Mouse (Mus musculus) embryonic facial prominence, embryonic 14.5 days (tissue): ENCODE results near the gene Art5. TPM values are rescaled to one million over a fixed set of nuclear protein-coding genes. Genes with fewer than 3 reads are reported as not detected.

Experiments
- ATAC-seq: fragments of 200-750 bp; cut with Nextera tagmentation; 2 replicates; pipeline ENCODE4 v1.8.0; 2017; ENCODE audit warnings: low read depth, moderate number of reproducible peaks, moderate TSS enrichment
- DNase-seq: peaks from one replicate; pipeline ENCODE4 v3.0.0-alpha.2; 2015; ENCODE audit warnings: low spot score
- H3K27ac ChIP-seq: fragments of 300-500 bp; sonication (generic); replicated peaks from 2 replicates; pipeline ENCODE4 v1.5.1; 2014; ENCODE audit warnings: low read depth, mild to moderate bottlenecking, low read length, moderate library complexity
- H3K27me3 ChIP-seq: fragments of 300-500 bp; sonication (generic); replicated peaks from 2 replicates; pipeline ENCODE4 v1.6.1; 2014; ENCODE audit warnings: low read length; ENCODE audit not compliant: control insufficient read depth, insufficient read depth
- H3K36me3 ChIP-seq: fragments of 300-500 bp; sonication (generic); 2 replicates; pipeline ENCODE4 v1.6.1; 2014; ENCODE audit warnings: low read length, mixed read lengths; ENCODE audit not compliant: control insufficient read depth, insufficient read depth
- H3K4me1 ChIP-seq: fragments of 300-500 bp; sonication (generic); 2 replicates; pipeline ENCODE4 v1.6.1; 2014; ENCODE audit warnings: antibody characterized with exemption, low read length; ENCODE audit not compliant: control insufficient read depth, insufficient read depth
- H3K4me2 ChIP-seq: fragments of 300-500 bp; sonication (generic); 2 replicates; pipeline ENCODE4 v1.6.1; 2014; ENCODE audit warnings: low read depth, mild to moderate bottlenecking, low read length, moderate library complexity, mixed read lengths
- H3K4me3 ChIP-seq: fragments of 300-500 bp; sonication (generic); 2 replicates; pipeline ENCODE4 v1.5.1; 2014; ENCODE audit warnings: low read depth, mild to moderate bottlenecking, low read length
- H3K9ac ChIP-seq: fragments of 300-500 bp; sonication (generic); 2 replicates; pipeline ENCODE4 v1.6.1; 2014; ENCODE audit warnings: low read depth, mild to moderate bottlenecking, low read length, moderate library complexity, mixed read lengths
- H3K9me3 ChIP-seq: fragments of 300-500 bp; sonication (generic); 2 replicates; pipeline ENCODE4 v1.6.1; 2016; ENCODE audit warnings: low read length; ENCODE audit not compliant: control insufficient read depth
- WGBS: fragments of 180-500 bp; shearing (Covaris S2); extraction: QIAGEN DNeasy Blood & Tissue Kit; methylation state at CpG from one replicate; pipeline ENCODE4 v1.1.7; 2014; 5-methylcytosine and 5-hydroxymethylcytosine counted together
- polyA plus RNA-seq: library from polyadenylated mRNA; unstranded; fragments of >200 nt; fragmentation: Nextera tagmentation; extraction: Ambion mirVana; gene quantifications from 2 replicates; pipeline ENCODE4 v1.2.1, GENCODE M21; 2014

Art5 gene
- polyA plus RNA-seq, 1 experiment from 2014 or later, result 2.9 TPM

- Histone ChIP-seq H3K36me3 (no peaks in the 10 kb centered on the region), H3K27me3 (no peaks in the 10 kb centered on the region), H3K4me2 (no peak overlapping the region), H3K27ac (no peak overlapping the region), H3K9me3 (no peaks in the 10 kb centered on the region), H3K4me3 (no peak overlapping the region), H3K4me1 (no peaks in the 10 kb centered on the region), H3K9ac (no peak overlapping the region)
- DNase-seq (no peak), ATAC-seq (no peak)
- WGBS, result 91% methylated on average over 4 of the region's 4 CpGs
Measured at GRCm38 (mm10) chr7:102109746-102110145, 457 bp upstream of the Art5 start.

- WGBS, result 83% methylated on average over 1 of the region's 1 CpGs
- H3K27me3 ChIP-seq, result no peaks in the 10 kb centered on the region
- ATAC-seq, result no peak
Measured at GRCm38 (mm10) chr7:102108206-102108605, 1.1 kb downstream of the Art5 start.

GRCm38 (mm10) chr7:102106700-102107141 is 2.6 kb downstream of the Art5 start:
- H3K4me2 ChIP-seq, result peak overlapping the region; percentile 56
- H3K9me3 ChIP-seq, result no peaks in the 10 kb centered on the region
- peak overlapping the region; percentile 55 for H3K9ac ChIP-seq
- no peaks in the 10 kb centered on the region for H3K27me3 ChIP-seq
- H3K4me1 ChIP-seq, result no peaks in the 10 kb centered on the region
- H3K27ac ChIP-seq, result no peak overlapping the region
- 22% methylated on average over 23 of the region's 23 CpGs for WGBS
- DNase-seq (no peak), ATAC-seq (no peak)
- peak overlapping the region; percentile 26 for H3K4me3 ChIP-seq
- H3K36me3 ChIP-seq, result no peaks in the 10 kb centered on the region

More at GRCm38 (mm10) chr7:102108206-102108605, 1.1 kb downstream of the Art5 start:
- Histone ChIP-seq H3K4me2 (no peak overlapping the region), H3K4me3 (no peak overlapping the region), H3K27ac (no peak overlapping the region), H3K36me3 (no peaks in the 10 kb centered on the region), H3K9me3 (no peaks in the 10 kb centered on the region), H3K4me1 (no peaks in the 10 kb centered on the region), H3K9ac (no peak overlapping the region)
- no peak for DNase-seq

GRCm38 (mm10) chr7:102104126-102104525 is 5.2 kb downstream of the Art5 start:
- Histone ChIP-seq H3K4me1 (peaks cover 8% of the 10 kb centered on the region), H3K27me3 (no peaks in the 10 kb centered on the region), H3K4me3 (no peak overlapping the region), H3K9ac (no peak overlapping the region), H3K4me2 (no peak overlapping the region), H3K9me3 (no peaks in the 10 kb centered on the region), H3K36me3 (no peaks in the 10 kb centered on the region), H3K27ac (no peak overlapping the region)
- WGBS, result 65% methylated on average over 5 of the region's 5 CpGs
- no peak for ATAC-seq
- no peak for DNase-seq

- no peak overlapping the region for H3K4me2 ChIP-seq
- no peaks in the 10 kb centered on the region for H3K9me3 ChIP-seq
- no peaks in the 10 kb centered on the region for H3K27me3 ChIP-seq
- DNase-seq, result no peak
- no peak overlapping the region for H3K4me3 ChIP-seq
- peaks cover 8% of the 10 kb centered on the region for H3K4me1 ChIP-seq
- WGBS, result 77% methylated on average over 2 of the region's 2 CpGs
- H3K27ac ChIP-seq, result no peak overlapping the region
- H3K36me3 ChIP-seq, result no peaks in the 10 kb centered on the region
- H3K9ac ChIP-seq, result no peak overlapping the region
- ATAC-seq, result no peak
Measured at GRCm38 (mm10) chr7:102103555-102103954, 5.7 kb downstream of the Art5 start.

GRCm38 (mm10) chr7:102102696-102103095 is 6.6 kb downstream of the Art5 start:
- H3K4me3 ChIP-seq, result no peak overlapping the region
- no peak overlapping the region for H3K9ac ChIP-seq
- no peaks in the 10 kb centered on the region for H3K27me3 ChIP-seq
- DNase-seq, result no peak
- H3K4me1 ChIP-seq, result peaks cover 8% of the 10 kb centered on the region
- H3K36me3 ChIP-seq, result no peaks in the 10 kb centered on the region
- no peak; the same call in 1 of the 2 replicates for ATAC-seq
- 42% methylated on average over 5 of the region's 6 CpGs for WGBS
- no peak overlapping the region for H3K4me2 ChIP-seq
- no peaks in the 10 kb centered on the region for H3K9me3 ChIP-seq
- H3K27ac ChIP-seq, result no peak overlapping the region

- peaks cover 8% of the 10 kb centered on the region for H3K4me1 ChIP-seq
- DNase-seq (no peak), ATAC-seq (no peak)
- no peaks in the 10 kb centered on the region for H3K27me3 ChIP-seq
- H3K4me3 ChIP-seq, result no peak overlapping the region
- no peaks in the 10 kb centered on the region for H3K36me3 ChIP-seq
- H3K27ac ChIP-seq, result no peak overlapping the region
- 40% methylated on average over 8 of the region's 8 CpGs for WGBS
- no peak overlapping the region for H3K4me2 ChIP-seq
- H3K9ac ChIP-seq, result no peak overlapping the region
- H3K9me3 ChIP-seq, result no peaks in the 10 kb centered on the region
Measured at GRCm38 (mm10) chr7:102102241-102102640, 7.0 kb downstream of the Art5 start.

- H3K9ac ChIP-seq, result no peak within 1 kb of the TSS
- ATAC-seq (peak; percentile 12; the same call in 1 of the 2 replicates), DNase-seq (peak; percentile 23)
- no peaks in the 10 kb centered on the region for H3K9me3 ChIP-seq
- peak within 1 kb of the TSS; percentile 55; the same call in 1 of the 2 replicates for H3K4me2 ChIP-seq
- H3K36me3 ChIP-seq, result no peaks in the 10 kb centered on the region
- peaks cover 8% of the 10 kb centered on the region for H3K4me1 ChIP-seq
- 42% methylated on average over 5 of the region's 5 CpGs for WGBS
- no peaks in the 10 kb centered on the region for H3K27me3 ChIP-seq
- no peak within 1 kb of the TSS for H3K4me3 ChIP-seq
- H3K27ac ChIP-seq, result no peak within 1 kb of the TSS
Measured at GRCm38 (mm10) chr7:102101487-102101886, 7.8 kb downstream of the Art5 start, which contains the start of gene Art1. Gene Art1, plus strand, starts transcription at chr7:102101743.

GRCm38 (mm10) chr7:102100868-102101267 is 8.4 kb downstream of the Art5 start:
- Histone ChIP-seq H3K4me2 (no peak overlapping the region), H3K27ac (no peak overlapping the region), H3K4me1 (peaks cover 8% of the 10 kb centered on the region), H3K9me3 (no peaks in the 10 kb centered on the region), H3K4me3 (no peak overlapping the region), H3K9ac (no peak overlapping the region), H3K27me3 (no peaks in the 10 kb centered on the region), H3K36me3 (0 out of 2 replicates have a peak, but pooled peaks cover 3% of the 10 kb centered on the region)
- ATAC-seq (no peak), DNase-seq (no peak)
- WGBS, result 61% methylated on average over 5 of the region's 5 CpGs
